Mouse (Mus musculus) MEL (cell line): Measurements from ENCODE around the gene Pmf1.

Experiments used
- CTCF ChIP-seq, 3 experiments: IDR thresholded peaks in 2 of 3; conservative IDR thresholded peaks in 1 of 3; 2 replicates each; pipeline ENCODE4 v1.5.1; 2011 to 2012; ENCODE audit warnings: low read length in 3 of 3, low read depth in 2 of 3, mild to moderate bottlenecking in 2 of 3, improper control_type of control experiment in 1 of 3, inconsistent platforms in 1 of 3, mixed read lengths in 1 of 3, moderate library complexity in 1 of 3; ENCODE audit not compliant: control insufficient read depth in 1 of 3, insufficient read depth in 1 of 3, poor library complexity in 1 of 3, severe bottlenecking in 1 of 3
- MAX ChIP-seq: IDR thresholded peaks from 2 replicates; pipeline ENCODE4 v1.6.1; 2011; ENCODE audit warnings: low read length, improper control_type of control experiment
- POLR2A ChIP-seq, 2 experiments: IDR thresholded peaks; 2 replicates each; pipeline ENCODE4 v1.6.1; 2011 to 2012; ENCODE audit warnings: low read length in 2 of 2, mild to moderate bottlenecking in 2 of 2, control low read depth in 1 of 2, improper control_type of control experiment in 1 of 2, low read depth in 1 of 2, moderate library complexity in 1 of 2; ENCODE audit not compliant: control insufficient read depth in 1 of 2, insufficient read depth in 1 of 2, poor library complexity in 1 of 2
- TBP ChIP-seq: IDR thresholded peaks from 2 replicates; pipeline ENCODE4 v1.8.0; 2011; ENCODE audit warnings: low read depth, low read length, improper control_type of control experiment
- UBTF ChIP-seq: IDR thresholded peaks from 2 replicates; pipeline ENCODE4 v1.6.1; 2012; ENCODE audit warnings: low read depth, mild to moderate bottlenecking, inconsistent platforms, low read length, improper control_type of control experiment, moderate library complexity, borderline replicate concordance; ENCODE audit not compliant: insufficient read depth
- ZNF384 ChIP-seq: IDR thresholded peaks from 2 replicates; pipeline ENCODE4 v1.6.1; 2012; ENCODE audit warnings: low read depth, mild to moderate bottlenecking, inconsistent platforms, low read length, improper control_type of control experiment

DNA sequence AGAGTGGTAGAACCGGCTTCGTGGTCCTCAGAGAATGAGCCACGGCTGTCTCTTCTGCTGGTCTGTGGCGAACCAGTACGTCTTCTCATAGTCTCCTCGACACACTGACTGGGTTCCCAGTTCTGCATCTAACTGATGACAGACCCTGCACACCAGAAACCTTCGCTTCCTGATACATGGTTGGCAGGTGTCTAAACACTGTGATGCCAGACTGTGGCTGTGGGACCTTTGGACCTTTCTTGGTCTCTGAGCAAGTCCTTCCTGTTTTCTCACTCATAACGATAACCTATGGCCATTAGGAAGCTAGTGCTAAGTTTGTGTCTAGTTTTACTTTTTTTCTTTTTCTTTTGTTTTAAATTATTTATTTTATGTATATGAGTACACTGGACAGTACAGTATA, 38.3 kb upstream of the Pmf1 start:
- no peak for TF ChIP-seq CTCF (IDR thresholded peaks at IDR 0.05 in 2 of 3, conservative IDR thresholded peaks at IDR 0.05 in 1 of 3; ENCODE audit: control insufficient read depth in 1 of 3, insufficient read depth in 1 of 3, low read depth in 2 of 3, low read length in 3 of 3, poor library complexity in 1 of 3, severe bottlenecking in 1 of 3)
- TF ChIP-seq TBP, result no peak
- no peak for TF ChIP-seq UBTF
- TF ChIP-seq POLR2A (IDR thresholded peaks at IDR 0.05; ENCODE audit: control insufficient read depth in 1 of 2, insufficient read depth in 1 of 2, low read depth in 1 of 2, low read length in 2 of 2, poor library complexity in 1 of 2), result no peak
- TF ChIP-seq MAX, result no peak
- TF ChIP-seq ZNF384, result no peak
